Mouse (Mus musculus): ENCODE data around the gene Gm20696.

Gm20696 gene

GRCm38 (mm10) chr6:99621167-99621566 lies 45.4 kb downstream of the Gm20696 start:
- DNase-seq: no peak

DNA sequence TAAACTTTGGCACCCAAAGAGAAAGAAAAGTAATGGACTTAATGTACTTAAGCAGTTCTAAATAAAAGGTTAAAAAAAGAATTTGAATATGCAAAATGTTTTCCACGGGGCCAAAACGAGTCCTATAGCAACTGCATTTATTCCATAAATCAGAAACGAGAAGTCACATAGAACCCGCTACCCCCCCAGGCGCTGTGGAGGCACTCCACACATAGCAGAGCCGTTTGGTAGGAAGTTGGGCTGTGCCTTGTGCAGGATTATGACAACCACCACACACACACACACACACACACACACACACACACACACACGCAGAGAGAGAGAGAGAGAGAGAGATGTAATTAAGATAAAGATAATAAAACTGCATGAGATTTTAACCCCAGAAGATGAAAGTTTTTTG lies 46.1 kb downstream of the Gm20696 start:
- no peak for DNase-seq

- no peak for DNase-seq
These were observed 46.6 kb downstream of the Gm20696 start for GRCm38 (mm10) chr6:99619964-99620363.

DNA sequence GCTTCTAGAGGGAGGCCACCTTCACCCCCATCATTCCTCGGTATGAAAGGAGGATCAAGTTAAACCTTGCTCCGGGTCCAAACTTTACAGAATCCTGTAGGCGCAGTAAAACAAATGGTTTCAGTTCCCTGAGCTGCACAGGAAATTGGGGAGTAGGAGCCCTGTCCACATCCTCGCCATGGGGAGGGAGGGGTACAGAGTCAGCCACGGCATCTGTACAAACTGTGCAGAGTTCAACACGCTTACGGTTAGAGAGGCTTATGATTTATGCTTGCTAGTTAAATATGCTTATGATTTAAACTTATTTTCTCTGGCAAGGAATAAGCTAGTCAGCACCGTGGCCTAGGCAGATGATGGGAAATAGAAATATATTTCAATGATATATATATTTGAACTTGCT lies 47.1 kb downstream of the Gm20696 start:
- no peak for DNase-seq

- no peak for DNase-seq
These were observed 48.7 kb downstream of the Gm20696 start for GRCm38 (mm10) chr6:99617867-99618266.

- DNase-seq: no peak
These were observed 49.2 kb downstream of the Gm20696 start for GRCm38 (mm10) chr6:99617415-99617814.

GRCm38 (mm10) chr6:99615272-99615751 lies 51.3 kb downstream of the Gm20696 start:
- DNase-seq: no peak

- DNase-seq: no peak
These were observed 51.9 kb downstream of the Gm20696 start for GRCm38 (mm10) chr6:99614566-99615271.

DNA sequence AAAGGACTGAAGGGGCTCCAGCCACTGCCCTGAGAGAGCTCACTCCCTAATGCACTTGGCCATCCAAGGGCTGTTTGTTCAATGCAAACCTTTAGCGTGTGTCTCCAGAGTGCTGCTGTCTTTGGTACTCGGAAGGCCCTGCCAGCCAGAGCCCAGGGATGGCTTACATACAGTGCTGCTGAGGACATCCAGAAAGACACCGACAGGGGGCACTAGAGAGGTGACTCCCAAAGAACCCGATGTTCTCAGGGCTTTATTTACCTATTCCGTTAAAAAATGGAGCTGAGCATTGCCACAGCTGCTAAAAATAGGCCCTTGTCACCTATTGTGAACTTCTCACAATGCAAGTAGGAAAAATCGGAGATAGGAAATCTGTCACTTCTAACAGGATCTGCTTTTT lies 54.7 kb downstream of the Gm20696 start:
- DNase-seq: peak; percentile 16

DNA sequence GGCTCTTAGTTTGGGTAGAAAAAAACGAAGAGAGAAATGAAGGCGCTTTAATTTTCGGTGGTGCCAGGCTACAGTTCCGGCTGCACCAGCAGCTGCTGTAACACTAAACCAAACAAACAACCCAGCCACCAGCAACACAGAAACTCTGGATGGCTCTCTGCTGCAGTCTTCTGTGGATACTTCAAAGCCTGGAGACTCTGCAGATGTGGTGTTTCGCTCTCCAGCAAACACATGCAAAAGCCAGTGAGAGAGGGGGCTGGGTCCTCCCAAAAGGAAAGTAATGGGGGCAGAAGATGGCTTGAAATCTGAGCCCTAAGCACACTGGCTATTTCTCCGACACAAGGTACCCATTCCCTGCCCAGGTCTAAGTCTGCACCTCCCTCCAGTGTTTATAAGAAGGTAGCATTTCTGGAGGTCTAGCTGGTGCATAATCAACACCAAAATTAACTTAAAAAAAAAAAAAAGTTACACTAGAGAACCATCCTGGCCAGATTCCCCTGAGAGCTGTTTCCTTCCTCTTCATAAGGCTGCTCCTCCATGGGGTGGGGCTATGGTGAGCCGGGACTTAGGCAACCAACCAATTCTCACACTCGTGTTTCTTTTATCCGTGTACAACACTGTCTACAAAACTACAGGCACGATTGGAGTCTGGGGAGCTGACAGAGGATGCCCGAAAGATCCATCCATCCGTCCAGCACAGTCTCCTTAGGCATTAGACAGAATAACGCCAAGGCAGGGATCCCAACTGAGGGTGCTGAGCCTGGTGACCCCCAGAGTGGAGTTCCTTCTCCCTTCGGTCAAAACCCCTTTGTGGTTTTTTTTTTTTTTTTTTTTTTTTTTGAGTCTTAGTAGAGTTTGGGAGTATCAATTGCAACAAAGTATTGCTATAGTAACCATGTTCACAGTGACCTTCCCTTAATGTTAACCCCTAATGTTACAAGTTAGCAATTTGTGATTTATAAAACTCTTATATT lies 55.9 kb downstream of the Gm20696 start:
- no peak for DNase-seq

GRCm38 (mm10) chr6:99606079-99606478 lies 60.5 kb downstream of the Gm20696 start:
- DNase-seq: no peak

DNA sequence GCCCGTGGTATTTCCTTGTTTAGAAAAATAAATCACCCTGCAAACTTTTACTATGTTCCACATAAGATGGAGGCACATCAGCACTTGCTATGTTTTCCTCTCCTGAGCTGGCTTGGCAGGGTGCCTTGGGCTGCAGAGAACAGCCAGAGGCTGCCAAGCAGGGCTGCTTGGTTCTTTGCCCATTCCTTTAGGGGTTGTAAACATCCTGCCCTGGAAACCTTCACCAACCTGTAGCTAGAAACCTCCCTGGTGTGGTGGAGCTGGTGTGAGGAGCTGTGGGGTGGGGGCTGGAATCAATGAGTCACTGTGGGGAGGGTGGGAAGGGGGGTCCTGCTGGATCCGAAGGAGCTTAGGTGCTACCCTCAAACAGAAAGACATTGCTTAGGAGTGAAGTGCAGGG lies 61.8 kb downstream of the Gm20696 start:
- DNase-seq: no peak

DNA sequence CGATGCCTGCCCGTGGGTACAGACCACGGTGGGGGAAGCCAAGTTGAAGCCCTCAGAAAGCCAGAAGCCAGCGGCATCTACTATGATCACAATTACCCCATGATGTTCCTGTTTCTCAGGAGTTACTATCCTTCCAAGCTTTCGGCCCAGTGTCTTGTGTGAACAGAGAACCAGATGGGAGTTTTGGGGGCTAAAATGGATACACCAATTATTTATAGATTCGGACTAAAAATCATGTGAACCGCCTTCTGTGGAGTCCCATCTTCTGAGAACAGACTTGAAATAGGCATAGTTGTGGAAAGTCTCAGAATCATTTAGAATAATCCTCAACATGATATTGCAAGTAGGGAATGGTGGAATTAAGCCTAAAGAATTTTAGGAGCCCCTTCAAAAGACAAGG lies 64.2 kb downstream of the Gm20696 start:
- no peak for DNase-seq

DNA sequence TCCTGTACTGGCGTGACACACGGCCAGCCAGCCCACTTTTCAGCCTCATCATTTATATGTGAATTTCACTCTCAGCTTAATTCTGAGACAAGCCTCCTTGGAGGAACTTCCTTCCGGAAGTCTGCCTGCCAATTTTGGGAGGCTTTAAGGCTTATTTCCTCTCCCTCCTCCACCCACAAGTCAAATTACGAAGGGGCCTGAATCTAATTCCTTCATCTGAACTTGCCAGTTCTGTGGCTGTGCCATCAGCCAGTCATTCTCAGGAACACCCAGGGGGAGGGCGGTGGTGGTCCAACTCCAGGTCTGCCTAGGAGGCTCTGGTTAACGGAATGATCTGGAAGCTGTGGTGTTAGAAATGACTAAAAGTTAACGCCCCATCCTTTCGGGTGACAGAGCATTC lies 65.7 kb downstream of the Gm20696 start:
- DNase-seq: no peak

GRCm38 (mm10) chr6:99600168-99600793 lies 66.3 kb downstream of the Gm20696 start:
- DNase-seq: peak; percentile 60

- no peak for DNase-seq
These were observed 66.9 kb downstream of the Gm20696 start for GRCm38 (mm10) chr6:99599651-99600050.

DNA sequence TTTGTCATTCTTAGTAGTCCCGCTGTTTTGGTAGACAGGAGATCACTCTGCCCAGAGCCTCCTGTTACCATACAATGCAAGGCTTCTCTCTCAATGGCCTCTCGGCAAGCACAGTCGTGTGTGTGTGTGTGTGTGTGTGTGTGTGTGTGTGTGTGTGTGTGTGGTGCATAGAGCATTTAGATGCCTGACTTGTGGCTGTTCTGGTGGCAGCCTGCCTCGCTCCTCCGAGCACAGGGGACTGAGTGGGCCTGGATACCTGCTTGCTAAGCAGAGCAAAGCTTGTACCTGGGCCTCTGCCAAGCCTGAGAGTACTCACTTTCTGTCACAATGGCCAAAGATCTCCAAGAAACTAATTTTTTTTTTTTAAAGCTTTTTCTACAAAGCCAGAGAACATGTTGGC lies 67.4 kb downstream of the Gm20696 start:
- DNase-seq: no peak

- DNase-seq: no peak
These were observed 89.6 kb downstream of the Gm20696 start for GRCm38 (mm10) chr6:99577040-99577439.

GRCm38 (mm10) chr6:99575633-99576032 lies 91.0 kb downstream of the Gm20696 start:
- no peak for DNase-seq

DNA sequence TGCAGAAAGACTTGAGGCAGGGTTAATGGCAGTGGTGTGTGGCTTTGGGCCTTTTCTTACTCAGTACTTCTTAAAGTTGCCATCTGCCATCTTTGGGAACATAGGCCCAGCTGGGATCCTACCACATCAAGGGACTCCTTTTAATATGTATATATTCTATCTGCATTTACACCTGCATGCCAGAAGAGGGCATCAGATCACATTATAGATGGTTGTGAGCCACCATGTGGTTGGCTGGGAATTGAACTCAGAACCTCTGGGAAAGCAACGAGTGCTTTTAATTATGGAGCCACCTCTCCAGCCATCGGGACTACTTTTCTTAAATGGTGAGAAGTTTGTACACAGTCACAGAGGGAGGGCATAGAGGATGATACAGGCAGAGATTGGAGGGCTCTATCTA lies 93.3 kb downstream of the Gm20696 start:
- no peak for DNase-seq

GRCm38 (mm10) chr6:99572071-99572470 lies 94.5 kb downstream of the Gm20696 start:
- no peak for DNase-seq

- DNase-seq: no peak
These were observed 99.7 kb downstream of the Gm20696 start for GRCm38 (mm10) chr6:99566921-99567320.

DNA sequence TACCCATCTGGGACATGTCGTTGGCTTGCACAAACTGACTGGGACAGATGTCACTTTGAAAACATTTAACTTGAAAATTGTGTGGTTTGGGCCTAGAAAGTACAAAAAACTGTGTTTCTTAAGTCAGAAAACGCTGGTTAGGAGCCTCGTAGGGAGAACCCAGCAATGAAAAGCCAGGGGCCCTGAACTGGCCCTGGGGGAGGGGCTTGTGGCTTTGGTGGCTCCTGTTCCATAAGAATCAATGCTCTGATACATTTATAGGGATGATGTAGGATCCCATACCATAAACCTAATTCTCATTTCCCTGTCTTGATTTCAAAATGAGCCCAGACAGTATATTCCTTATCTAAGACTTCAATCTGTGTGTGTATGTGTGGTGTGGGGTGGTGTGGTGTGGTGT lies 101.8 kb downstream of the Gm20696 start:
- DNase-seq: no peak
